Mouse (Mus musculus) liver, embryonic 12.5 days (tissue): ENCODE data around the gene Pdzd2. TPM values are rescaled to one million over a fixed set of nuclear protein-coding genes. Genes with fewer than 3 reads are reported as not detected.

ENCODE experiments used
- ATAC-seq: fragments of 200-750 bp; cut with Nextera tagmentation; 2 replicates; pipeline ENCODE4 v1.8.0; 2017; ENCODE audit warnings: moderate number of reproducible peaks, mild to moderate bottlenecking, moderate library complexity
- H3K27ac ChIP-seq: fragments of 300-500 bp; sonication (generic); 2 replicates; pipeline ENCODE4 v1.5.1; 2016; ENCODE audit warnings: mild to moderate bottlenecking
- H3K27me3 ChIP-seq: fragments of 300-500 bp; sonication (generic); replicated peaks from 2 replicates; pipeline ENCODE4 v1.6.1; 2016; ENCODE audit warnings: mild to moderate bottlenecking, moderate library complexity
- H3K36me3 ChIP-seq: fragments of 300-500 bp; sonication (generic); 2 replicates; pipeline ENCODE4 v1.6.1; 2016; ENCODE audit warnings: mild to moderate bottlenecking, moderate library complexity
- H3K4me1 ChIP-seq: fragments of 300-500 bp; sonication (generic); 2 replicates; pipeline ENCODE4 v1.6.1; 2016
- H3K4me2 ChIP-seq: fragments of 300-500 bp; sonication (generic); 2 replicates; pipeline ENCODE4 v1.6.1; 2016; ENCODE audit warnings: mild to moderate bottlenecking, moderate library complexity
- H3K4me3 ChIP-seq: fragments of 300-500 bp; sonication (generic); 2 replicates; pipeline ENCODE4 v1.5.1; 2016; ENCODE audit warnings: mild to moderate bottlenecking, moderate library complexity
- H3K9ac ChIP-seq: fragments of 300-500 bp; sonication (generic); 2 replicates; pipeline ENCODE4 v1.6.1; 2016; ENCODE audit warnings: mild to moderate bottlenecking, moderate library complexity
- H3K9me3 ChIP-seq: fragments of 300-500 bp; sonication (generic); replicated peaks from 2 replicates; pipeline ENCODE4 v1.6.1; 2016; ENCODE audit warnings: mild to moderate bottlenecking, moderate library complexity
- WGBS: fragments of 180-500 bp; shearing (Covaris S2); methylation state at CpG from one replicate; pipeline ENCODE4 v1.1.7; 2016; ENCODE audit not compliant: insufficient replicate concordance; 5-methylcytosine and 5-hydroxymethylcytosine counted together
- polyA plus RNA-seq: library from polyadenylated mRNA; unstranded; fragments of >200 nt; fragmentation: Nextera tagmentation; extraction: Ambion mirVana; gene quantifications from 2 replicates; pipeline ENCODE4 v1.2.1, GENCODE M21; 2016

Pdzd2 gene
- polyA plus RNA-seq, 1 experiment from 2014 or later = 4.8 TPM

DNA sequence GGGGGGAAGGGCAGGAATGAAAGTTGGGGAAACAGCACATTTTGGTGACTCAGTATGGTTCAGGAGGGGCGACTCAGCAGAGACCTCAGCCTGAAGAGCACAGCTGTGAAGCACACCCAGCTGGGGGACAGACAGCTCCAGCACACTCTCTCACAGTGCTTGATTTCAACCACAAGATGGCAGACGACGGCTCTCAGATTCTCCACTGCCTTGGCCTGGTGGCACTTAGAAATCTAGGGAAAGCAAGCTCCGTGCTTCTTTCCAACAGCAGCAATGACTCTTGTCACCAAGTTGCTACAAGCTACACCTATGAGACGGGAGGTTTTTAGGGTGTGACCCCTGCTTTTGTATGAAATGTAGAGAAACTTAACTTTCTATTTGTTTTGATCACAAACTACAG is 153.6 kb downstream of the Pdzd2 start:
- Histone ChIP-seq H3K9me3 (no peaks in the 10 kb centered on the region), H3K36me3 (no peaks in the 10 kb centered on the region), H3K9ac (no peak overlapping the region), H3K27me3 (no peaks in the 10 kb centered on the region), H3K4me3 (no peak overlapping the region), H3K4me2 (no peak overlapping the region), H3K27ac (no peak overlapping the region), H3K4me1 (no peaks in the 10 kb centered on the region)
- peak; percentile 55; the same call in 1 of the 2 replicates for ATAC-seq
- 6% methylated on average over 5 of the region's 5 CpGs for whole genome bisulfite sequencing

DNA sequence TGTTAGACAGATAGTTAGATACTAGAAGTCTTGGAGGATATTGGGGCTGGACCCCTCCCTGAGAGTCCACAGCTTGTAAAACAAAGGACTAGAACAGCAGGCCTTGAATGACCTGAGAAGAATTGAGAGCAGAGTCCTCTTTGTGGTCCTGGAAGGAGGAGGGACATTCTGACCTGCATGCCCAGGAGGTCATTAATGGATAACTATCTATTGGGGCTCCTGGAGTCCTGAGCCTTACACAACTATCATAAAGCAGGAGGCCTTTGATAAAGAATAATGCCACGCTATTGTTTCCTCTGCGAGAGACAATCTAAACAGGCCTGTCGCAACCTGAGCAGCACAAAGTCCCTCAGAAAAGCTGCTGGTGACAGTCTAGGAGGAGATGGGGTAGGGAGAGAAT is 156.7 kb downstream of the Pdzd2 start:
- Histone ChIP-seq H3K9ac (no peak overlapping the region), H3K9me3 (no peaks in the 10 kb centered on the region), H3K4me1 (no peaks in the 10 kb centered on the region), H3K4me3 (no peak overlapping the region), H3K36me3 (no peaks in the 10 kb centered on the region), H3K27ac (no peak overlapping the region), H3K27me3 (no peaks in the 10 kb centered on the region), H3K4me2 (no peak overlapping the region)
- WGBS = 70% methylated on average over 3 of the region's 3 CpGs
- ATAC-seq = no peak

- no peaks in the 10 kb centered on the region for H3K9me3 ChIP-seq
- no peak overlapping the region for H3K4me2 ChIP-seq
- no peaks in the 10 kb centered on the region for H3K4me1 ChIP-seq
- H3K9ac ChIP-seq = no peak overlapping the region
- H3K27ac ChIP-seq = no peak overlapping the region
- no peak for ATAC-seq
- no peaks in the 10 kb centered on the region for H3K36me3 ChIP-seq
- H3K27me3 ChIP-seq = no peaks in the 10 kb centered on the region
- H3K4me3 ChIP-seq = no peak overlapping the region
Observed at GRCm38 (mm10) chr15:12582471-12582870, 157.3 kb downstream of the Pdzd2 start.

DNA sequence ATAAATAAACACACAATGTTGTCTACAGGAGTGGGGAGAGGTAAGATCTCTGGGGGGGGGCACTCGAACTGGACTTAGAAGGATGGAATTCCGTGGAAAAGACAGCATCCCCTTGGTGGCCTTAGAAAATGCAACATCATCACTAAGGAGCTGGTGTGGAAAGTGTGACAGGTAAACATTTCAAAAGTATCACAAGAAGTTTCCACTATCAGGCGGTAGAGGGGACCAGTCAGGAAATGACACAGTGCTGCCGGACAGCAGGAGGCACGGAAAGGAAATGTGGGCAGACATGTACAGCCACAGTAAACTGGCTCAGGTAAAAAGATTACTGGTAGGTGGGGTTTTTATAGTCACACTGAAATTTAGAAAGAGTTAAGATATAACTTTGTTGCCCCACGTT is 160.5 kb downstream of the Pdzd2 start:
- Histone ChIP-seq H3K4me3 (no peak overlapping the region), H3K9ac (no peak overlapping the region), H3K36me3 (no peaks in the 10 kb centered on the region), H3K27me3 (no peaks in the 10 kb centered on the region), H3K9me3 (no peaks in the 10 kb centered on the region), H3K4me1 (no peaks in the 10 kb centered on the region), H3K27ac (no peak overlapping the region), H3K4me2 (no peak overlapping the region)
- ATAC-seq = no peak
- WGBS = 30% methylated on average over 6 of the region's 6 CpGs

GRCm38 (mm10) chr15:12578276-12578675 is 161.4 kb downstream of the Pdzd2 start:
- no peak overlapping the region for H3K4me3 ChIP-seq
- ATAC-seq = no peak
- 50% methylated on average over 5 of the region's 5 CpGs for WGBS
- H3K4me2 ChIP-seq = no peak overlapping the region
- no peak overlapping the region for H3K9ac ChIP-seq
- no peaks in the 10 kb centered on the region for H3K9me3 ChIP-seq
- H3K4me1 ChIP-seq = no peaks in the 10 kb centered on the region
- no peak overlapping the region for H3K27ac ChIP-seq
- H3K27me3 ChIP-seq = no peaks in the 10 kb centered on the region
- no peaks in the 10 kb centered on the region for H3K36me3 ChIP-seq

DNA sequence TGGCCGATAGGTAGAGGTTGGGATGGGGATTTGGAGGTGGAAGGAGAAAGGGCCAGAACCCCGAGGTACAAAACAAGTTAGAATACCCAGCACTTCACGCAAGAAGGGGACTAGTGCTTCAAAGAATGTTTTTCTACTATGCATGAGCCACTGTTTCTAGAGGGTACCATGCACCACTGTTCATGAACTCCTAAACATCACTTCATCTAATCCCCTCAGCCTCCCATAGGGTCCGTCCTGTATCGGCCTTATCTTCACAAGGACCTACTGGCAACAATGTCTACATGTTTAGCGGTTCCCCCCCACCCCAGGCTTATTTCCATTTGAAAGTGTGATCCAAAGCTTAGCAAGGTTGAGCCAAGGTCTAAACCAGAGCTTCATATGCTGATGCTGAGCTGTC is 162.0 kb downstream of the Pdzd2 start:
- Histone ChIP-seq H3K4me1 (no peaks in the 10 kb centered on the region), H3K27me3 (no peaks in the 10 kb centered on the region), H3K36me3 (no peaks in the 10 kb centered on the region), H3K27ac (no peak overlapping the region), H3K9me3 (no peaks in the 10 kb centered on the region), H3K4me2 (no peak overlapping the region), H3K4me3 (no peak overlapping the region), H3K9ac (no peak overlapping the region)
- WGBS = 64% methylated on average over 6 of the region's 6 CpGs
- ATAC-seq = no peak

GRCm38 (mm10) chr15:12577054-12577696 is 162.5 kb downstream of the Pdzd2 start:
- Histone ChIP-seq H3K36me3 (no peaks in the 10 kb centered on the region), H3K27ac (no peak overlapping the region), H3K4me2 (peak overlapping the region; percentile 12; the same call in 1 of the 2 replicates), H3K27me3 (no peaks in the 10 kb centered on the region), H3K9ac (no peak overlapping the region), H3K9me3 (no peaks in the 10 kb centered on the region), H3K4me1 (no peaks in the 10 kb centered on the region), H3K4me3 (no peak overlapping the region)
- WGBS = 41% methylated on average over 11 of the region's 11 CpGs
- 0 out of 2 replicates have a peak, but pooled peaks have one; percentile 21 for ATAC-seq

DNA sequence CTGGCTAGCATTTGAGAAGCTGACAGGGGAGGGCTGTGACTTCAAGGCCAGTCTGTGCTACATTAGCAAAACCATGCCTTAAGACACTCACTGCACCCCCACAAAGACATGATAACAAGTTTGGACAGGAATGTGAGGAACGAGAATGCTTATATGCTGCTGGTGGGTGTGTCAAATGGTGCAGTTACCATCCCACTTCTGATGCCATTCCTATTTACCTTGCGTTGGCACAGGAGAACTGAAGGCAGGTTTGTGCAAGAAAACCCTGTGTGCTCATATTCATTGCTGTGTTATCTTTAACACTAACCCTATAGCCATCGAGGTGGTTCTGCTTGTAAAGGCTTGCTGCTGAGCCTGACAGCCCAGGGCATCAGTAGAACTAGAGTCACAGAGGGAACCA is 166.1 kb downstream of the Pdzd2 start:
- H3K27ac ChIP-seq = no peak overlapping the region
- no peaks in the 10 kb centered on the region for H3K9me3 ChIP-seq
- WGBS = 63% methylated on average over 3 of the region's 3 CpGs
- no peak overlapping the region for H3K4me3 ChIP-seq
- no peaks in the 10 kb centered on the region for H3K4me1 ChIP-seq
- no peaks in the 10 kb centered on the region for H3K36me3 ChIP-seq
- H3K9ac ChIP-seq = no peak overlapping the region
- ATAC-seq = no peak
- H3K4me2 ChIP-seq = no peak overlapping the region
- H3K27me3 ChIP-seq = no peaks in the 10 kb centered on the region

DNA sequence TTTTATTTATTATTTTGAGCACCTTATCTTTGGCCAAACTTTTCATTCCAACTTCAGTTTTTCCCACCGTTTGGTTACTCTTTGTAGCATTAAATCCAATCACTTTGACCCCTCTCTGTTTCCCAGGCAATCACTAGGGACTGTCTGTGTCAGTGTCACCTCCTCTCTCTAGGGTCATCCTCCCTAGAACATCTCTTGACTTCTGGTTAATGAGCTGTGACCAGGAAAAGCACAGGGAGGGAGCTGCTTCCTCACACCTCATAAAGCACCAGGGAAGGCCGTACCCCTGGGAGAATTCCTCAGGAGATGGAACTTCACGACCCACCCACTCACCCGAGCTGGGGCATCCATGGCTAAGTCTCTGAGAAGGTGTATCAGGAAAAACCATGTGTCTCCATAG is 168.6 kb downstream of the Pdzd2 start:
- Histone ChIP-seq H3K4me2 (no peak overlapping the region), H3K9ac (no peak overlapping the region), H3K27me3 (no peaks in the 10 kb centered on the region), H3K4me3 (no peak overlapping the region), H3K27ac (no peak overlapping the region), H3K36me3 (no peaks in the 10 kb centered on the region), H3K9me3 (no peaks in the 10 kb centered on the region), H3K4me1 (peaks cover 3% of the 10 kb centered on the region; the same call in 1 of the 2 replicates)
- WGBS = 51% methylated on average over 4 of the region's 4 CpGs
- no peak for ATAC-seq

GRCm38 (mm10) chr15:12566637-12567440 is 172.9 kb downstream of the Pdzd2 start:
- H3K27ac ChIP-seq = no peak overlapping the region
- peaks cover 3% of the 10 kb centered on the region; the same call in 1 of the 2 replicates for H3K4me1 ChIP-seq
- no peaks in the 10 kb centered on the region for H3K27me3 ChIP-seq
- 63% methylated on average over 11 of the region's 11 CpGs for WGBS
- H3K9me3 ChIP-seq = no peaks in the 10 kb centered on the region
- no peak overlapping the region for H3K9ac ChIP-seq
- ATAC-seq = 0 out of 2 replicates have a peak, but pooled peaks have one; percentile 42
- no peak overlapping the region for H3K4me3 ChIP-seq
- H3K36me3 ChIP-seq = no peaks in the 10 kb centered on the region
- no peak overlapping the region for H3K4me2 ChIP-seq

DNA sequence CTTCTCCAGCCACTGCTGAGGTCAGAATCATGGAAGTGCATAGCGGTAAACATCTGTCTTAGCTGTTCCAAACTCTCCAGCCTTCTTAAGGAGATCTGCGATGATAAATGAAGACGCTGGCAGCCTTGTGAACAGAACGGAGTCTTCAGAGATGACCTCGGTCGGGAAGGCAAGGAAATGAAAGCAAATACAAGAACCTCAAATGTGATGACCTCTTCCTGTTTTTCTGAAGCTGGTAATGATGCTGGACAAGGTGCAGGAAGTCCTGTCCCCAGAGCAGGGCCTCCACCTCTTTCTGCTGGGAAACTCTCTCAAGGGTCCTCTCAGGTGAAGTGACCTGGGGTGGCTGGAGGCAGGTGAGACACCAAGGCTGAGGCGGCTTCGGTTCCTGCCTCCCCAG is 174.4 kb downstream of the Pdzd2 start:
- no peaks in the 10 kb centered on the region for H3K36me3 ChIP-seq
- H3K9me3 ChIP-seq = no peaks in the 10 kb centered on the region
- no peaks in the 10 kb centered on the region for H3K27me3 ChIP-seq
- H3K4me1 ChIP-seq = peaks cover 3% of the 10 kb centered on the region; the same call in 1 of the 2 replicates
- H3K9ac ChIP-seq = no peak overlapping the region
- no peak overlapping the region for H3K4me2 ChIP-seq
- ATAC-seq = no peak
- 36% methylated on average over 8 of the region's 8 CpGs for WGBS
- no peak overlapping the region for H3K27ac ChIP-seq
- H3K4me3 ChIP-seq = no peak overlapping the region

- no peak overlapping the region for H3K4me2 ChIP-seq
- no peak overlapping the region for H3K27ac ChIP-seq
- H3K36me3 ChIP-seq = no peaks in the 10 kb centered on the region
- no peak overlapping the region for H3K9ac ChIP-seq
- no peaks in the 10 kb centered on the region for H3K27me3 ChIP-seq
- ATAC-seq = no peak
- no peaks in the 10 kb centered on the region for H3K4me1 ChIP-seq
- H3K9me3 ChIP-seq = no peaks in the 10 kb centered on the region
- no peak overlapping the region for H3K4me3 ChIP-seq
- 46% methylated on average over 8 of the region's 8 CpGs for WGBS
Observed at GRCm38 (mm10) chr15:12560505-12560904, 179.2 kb downstream of the Pdzd2 start.
